Mouse (Mus musculus): Measurements from ENCODE around the gene Olfr695. TPM values are rescaled to one million over a fixed set of nuclear protein-coding genes. Genes with fewer than 3 reads are reported as not detected.

Olfr695 gene
- polyA plus RNA-seq, 2 experiments = not detected

DNA sequence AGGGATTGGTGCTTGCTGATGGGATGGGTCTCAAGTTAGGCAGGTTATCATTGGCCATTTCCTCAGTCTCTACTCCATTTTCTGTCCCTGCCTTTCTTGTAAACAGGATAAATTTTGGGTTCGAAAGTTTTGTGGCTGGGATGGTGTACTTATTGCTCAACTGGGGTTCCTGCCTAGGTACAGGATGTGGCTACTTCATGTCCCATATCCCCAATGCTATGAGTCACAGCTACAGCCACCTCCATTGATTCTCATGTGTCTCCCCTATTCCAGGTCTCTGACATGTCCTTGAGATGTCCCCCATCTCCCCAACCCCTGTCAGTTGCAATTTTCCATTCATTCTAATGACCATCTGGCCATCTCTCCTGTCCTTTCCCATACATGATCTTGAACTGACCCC lies 19.3 kb downstream of the Olfr695 start:
- Histone ChIP-seq H3K4me3 (ENCODE audit: insufficient read depth in 1 of 2, low read depth in 2 of 2, low read length in 2 of 2) (no peak overlapping the region), H3K4me1 (replicated peaks; ENCODE audit: control insufficient read depth in 2 of 2, insufficient read depth in 2 of 2, low read length in 1 of 2) (no peaks in the 10 kb centered on the region), H3K36me3 (replicated peaks; ENCODE audit: control insufficient read depth, insufficient read depth, low read depth) (no peaks in the 10 kb centered on the region), H3K4me2 (ENCODE audit: low read depth) (no peak overlapping the region), H3K9me3 (ENCODE audit: control insufficient read depth, low read length) (no peaks in the 10 kb centered on the region), H3K9ac (replicated peaks) (no peak overlapping the region), H3K27me3 (ENCODE audit: control insufficient read depth, insufficient read depth, low read length) (no peaks in the 10 kb centered on the region), H3K27ac (no peak overlapping the region)
- WGBS (ENCODE audit: insufficient replicate concordance) = 40% methylated on average over 1 of the region's 1 CpGs
- no peak for TF ChIP-seq EP300 (IDR thresholded peaks at IDR 0.05; ENCODE audit: low read depth)
- TF ChIP-seq CTCF (IDR thresholded peaks at IDR 0.05; ENCODE audit: low read depth) = no peak
- ATAC-seq (ENCODE audit: insufficient read depth) = no peak
- no peak for DNase-seq (ENCODE audit: low read depth in 3 of 3, low spot score in 3 of 3)

DNA sequence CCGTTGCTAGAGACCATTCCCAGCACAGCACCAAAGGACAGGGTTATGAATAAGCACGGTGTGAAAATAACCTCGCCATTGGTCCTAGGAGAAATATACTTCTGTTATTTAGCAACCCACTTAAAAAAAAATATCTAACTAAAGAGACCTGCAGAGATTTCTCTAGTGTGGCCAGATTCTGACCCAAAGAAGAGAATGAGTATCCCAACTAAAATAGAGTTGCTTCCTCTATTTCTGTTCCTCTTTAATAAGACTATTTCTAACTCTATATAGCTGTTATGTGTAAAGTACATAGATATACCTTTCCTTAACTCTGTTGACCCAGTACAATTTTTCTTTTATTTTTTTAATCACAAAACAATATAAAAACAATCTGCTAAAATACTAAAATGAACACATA lies 23.2 kb downstream of the Olfr695 start:
- Histone ChIP-seq H3K27ac (no peak overlapping the region), H3K36me3 (replicated peaks; ENCODE audit: control insufficient read depth, insufficient read depth, low read depth) (no peaks in the 10 kb centered on the region)
- no peak for ATAC-seq (ENCODE audit: insufficient read depth)

DNA sequence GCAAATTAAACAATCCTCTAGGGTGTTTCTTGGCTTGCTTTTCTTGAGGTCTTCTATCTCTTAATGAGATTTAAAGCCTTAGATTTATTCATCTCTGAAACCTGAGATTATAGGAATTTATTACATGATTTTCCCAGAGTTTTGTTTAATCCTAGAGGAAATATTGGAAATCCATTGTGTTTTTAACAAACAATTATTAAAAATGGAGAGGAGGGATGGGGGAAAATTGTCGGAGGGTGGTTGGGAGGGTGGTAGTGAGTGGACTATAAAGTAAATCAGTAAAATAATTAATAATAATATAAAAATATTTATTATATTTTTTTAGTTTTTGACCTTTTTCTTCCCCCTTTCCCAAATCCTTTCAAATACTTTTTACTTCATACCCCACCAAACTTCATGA lies 24.5 kb downstream of the Olfr695 start, which contains the start of gene Olfr694:
Gene Olfr694, minus strand, starts transcription at position 101 of the 400 bp plus-strand sequence.
- H3K27ac ChIP-seq = no peak within 1 kb of the TSS
- H3K4me1 ChIP-seq (replicated peaks; ENCODE audit: control insufficient read depth in 2 of 2, insufficient read depth in 2 of 2, low read length in 1 of 2) = no peaks in the 10 kb centered on the region
- no peak within 1 kb of the TSS for H3K4me3 ChIP-seq (ENCODE audit: insufficient read depth in 1 of 2, low read depth in 2 of 2, low read length in 2 of 2)
- 77% methylated on average over 1 of the region's 1 CpGs for WGBS (ENCODE audit: insufficient replicate concordance)
- no peak for TF ChIP-seq EP300 (IDR thresholded peaks at IDR 0.05; ENCODE audit: low read depth)
- no peak for TF ChIP-seq CTCF (IDR thresholded peaks at IDR 0.05; ENCODE audit: low read depth)
- no peaks in the 10 kb centered on the region for H3K36me3 ChIP-seq (replicated peaks; ENCODE audit: control insufficient read depth, insufficient read depth, low read depth)
- H3K9ac ChIP-seq (replicated peaks) = no peak within 1 kb of the TSS
- ATAC-seq (ENCODE audit: insufficient read depth) (no peak), DNase-seq (ENCODE audit: low read depth in 3 of 3, low spot score in 3 of 3) (no peak)
- no peak within 1 kb of the TSS for H3K4me2 ChIP-seq (ENCODE audit: low read depth)
- no peaks in the 10 kb centered on the region for H3K27me3 ChIP-seq (ENCODE audit: control insufficient read depth, insufficient read depth, low read length)
- H3K9me3 ChIP-seq (ENCODE audit: control insufficient read depth, low read length) = no peaks in the 10 kb centered on the region

More for the DNA sequence above, 23.2 kb downstream of the Olfr695 start:
- Histone ChIP-seq H3K9me3 (ENCODE audit: control insufficient read depth, low read length) (no peaks in the 10 kb centered on the region), H3K4me1 (replicated peaks; ENCODE audit: control insufficient read depth in 2 of 2, insufficient read depth in 2 of 2, low read length in 1 of 2) (no peaks in the 10 kb centered on the region), H3K4me2 (ENCODE audit: low read depth) (no peak overlapping the region), H3K9ac (replicated peaks) (no peak overlapping the region), H3K4me3 (ENCODE audit: insufficient read depth in 1 of 2, low read depth in 2 of 2, low read length in 2 of 2) (no peak overlapping the region), H3K27me3 (ENCODE audit: control insufficient read depth, insufficient read depth, low read length) (no peaks in the 10 kb centered on the region)
- TF ChIP-seq CTCF (IDR thresholded peaks at IDR 0.05; ENCODE audit: low read depth) = no peak
- TF ChIP-seq EP300 (IDR thresholded peaks at IDR 0.05; ENCODE audit: low read depth) = no peak
- 75% methylated on average over 3 of the region's 3 CpGs for WGBS (ENCODE audit: insufficient replicate concordance)
- DNase-seq (ENCODE audit: low read depth in 3 of 3, low spot score in 3 of 3) = no peak

DNA sequence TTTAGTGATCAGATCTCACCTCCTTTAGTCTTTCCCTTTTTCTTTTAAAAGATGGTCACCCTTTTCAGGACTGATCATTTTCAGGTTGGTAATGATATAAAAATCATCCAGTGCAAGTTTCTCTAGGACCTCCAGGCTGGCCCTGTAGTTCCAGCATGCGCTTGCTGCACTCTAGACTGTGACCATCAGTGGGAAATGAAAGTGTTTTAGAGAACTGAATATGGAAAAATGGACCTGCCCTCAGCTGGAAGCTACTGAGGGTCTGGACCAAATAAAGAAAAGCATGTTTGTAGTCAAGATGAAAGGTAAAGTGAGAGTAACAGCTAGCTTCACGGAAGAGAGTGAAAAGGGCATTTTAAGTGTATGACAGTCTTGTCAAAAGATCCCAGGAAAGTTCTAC lies 30.8 kb downstream of the Olfr695 start:
- H3K27ac ChIP-seq = no peak overlapping the region
- DNase-seq (ENCODE audit: low read depth in 3 of 3, low spot score in 3 of 3) (no peak), ATAC-seq (ENCODE audit: insufficient read depth) (no peak)
- H3K4me3 ChIP-seq (ENCODE audit: insufficient read depth in 1 of 2, low read depth in 2 of 2, low read length in 2 of 2) = no peak overlapping the region
- H3K36me3 ChIP-seq (replicated peaks; ENCODE audit: control insufficient read depth, insufficient read depth, low read depth) = no peaks in the 10 kb centered on the region
- no peaks in the 10 kb centered on the region for H3K27me3 ChIP-seq (ENCODE audit: control insufficient read depth, insufficient read depth, low read length)
- WGBS (ENCODE audit: insufficient replicate concordance) = 70% methylated on average over 2 of the region's 2 CpGs
- no peak overlapping the region for H3K9ac ChIP-seq (replicated peaks)
- H3K4me1 ChIP-seq (replicated peaks; ENCODE audit: control insufficient read depth in 2 of 2, insufficient read depth in 2 of 2, low read length in 1 of 2) = no peaks in the 10 kb centered on the region
- no peak for TF ChIP-seq EP300 (IDR thresholded peaks at IDR 0.05; ENCODE audit: low read depth)
- no peak overlapping the region for H3K4me2 ChIP-seq (ENCODE audit: low read depth)
- H3K9me3 ChIP-seq (ENCODE audit: control insufficient read depth, low read length) = no peaks in the 10 kb centered on the region

DNA sequence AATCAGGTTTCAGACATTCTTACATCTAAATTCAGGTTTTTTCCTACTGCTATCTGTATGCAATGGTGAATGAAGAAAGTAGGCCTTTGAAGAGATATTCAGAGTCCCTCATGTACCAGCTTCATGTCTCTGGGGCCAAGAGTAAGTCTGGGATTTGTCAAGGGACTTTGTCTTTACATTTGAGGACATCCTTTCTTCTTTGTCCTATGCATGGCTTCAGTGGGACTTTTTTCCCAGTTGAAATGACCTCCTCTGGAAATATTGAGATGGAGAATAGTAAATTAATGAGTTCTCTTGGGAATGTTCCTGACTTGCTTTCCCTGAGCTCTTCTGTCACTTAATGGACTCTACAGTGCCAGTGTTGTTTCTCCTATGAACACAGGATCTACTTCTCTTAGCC lies 35.7 kb downstream of the Olfr695 start, which contains the start of gene Olfr693:
Gene Olfr693, minus strand, starts transcription at position 101 of the 400 bp plus-strand sequence.
- ATAC-seq (ENCODE audit: insufficient read depth) (no peak), DNase-seq (ENCODE audit: low read depth in 3 of 3, low spot score in 3 of 3) (no peak)
- no peak for TF ChIP-seq EP300 (IDR thresholded peaks at IDR 0.05; ENCODE audit: low read depth)
- TF ChIP-seq CTCF (IDR thresholded peaks at IDR 0.05; ENCODE audit: low read depth) = no peak
- H3K4me2 ChIP-seq (ENCODE audit: low read depth) = no peak within 1 kb of the TSS
- H3K27ac ChIP-seq = no peak within 1 kb of the TSS
- H3K9ac ChIP-seq (replicated peaks) = no peak within 1 kb of the TSS
- H3K36me3 ChIP-seq (replicated peaks; ENCODE audit: control insufficient read depth, insufficient read depth, low read depth) = no peaks in the 10 kb centered on the region
- no peak within 1 kb of the TSS for H3K4me3 ChIP-seq (ENCODE audit: insufficient read depth in 1 of 2, low read depth in 2 of 2, low read length in 2 of 2)
- no peaks in the 10 kb centered on the region for H3K9me3 ChIP-seq (ENCODE audit: control insufficient read depth, low read length)
- no peaks in the 10 kb centered on the region for H3K4me1 ChIP-seq (replicated peaks; ENCODE audit: control insufficient read depth in 2 of 2, insufficient read depth in 2 of 2, low read length in 1 of 2)
- H3K27me3 ChIP-seq (ENCODE audit: control insufficient read depth, insufficient read depth, low read length) = no peaks in the 10 kb centered on the region

Other genes starting within 250 kb of the Olfr695 start
- not detected in 2 replicates for gene Olfr693, start 35.8 kb downstream of the Olfr695 start, polyA plus RNA-seq (2012; rRNA removed)
- gene Olfr693, start 35.8 kb downstream of the Olfr695 start, polyA plus RNA-seq (2014; fragmentation: Nextera tagmentation; extraction: Ambion mirVana) = not detected in 2 replicates
- not detected in 2 replicates for gene Olfr694, start 24.6 kb downstream of the Olfr695 start, polyA plus RNA-seq (2012; rRNA removed)
- gene Olfr694, start 24.6 kb downstream of the Olfr695 start, polyA plus RNA-seq (2014; fragmentation: Nextera tagmentation; extraction: Ambion mirVana) = not detected in 2 replicates
- not detected in 2 replicates for gene Olfr697, start 26.0 kb upstream of the Olfr695 start, polyA plus RNA-seq (2012; rRNA removed)
- not detected in 2 replicates for gene Olfr697, start 26.0 kb upstream of the Olfr695 start, polyA plus RNA-seq (2014; fragmentation: Nextera tagmentation; extraction: Ambion mirVana)
- not detected in 2 replicates for gene Olfr698, start 39.0 kb upstream of the Olfr695 start, polyA plus RNA-seq (2012; rRNA removed)
- gene Olfr698, start 39.0 kb upstream of the Olfr695 start, polyA plus RNA-seq (2014; fragmentation: Nextera tagmentation; extraction: Ambion mirVana) = not detected in 2 replicates
- not detected in 2 replicates for gene Olfr699, start 76.8 kb upstream of the Olfr695 start, polyA plus RNA-seq (2012; rRNA removed)
- gene Olfr699, start 76.8 kb upstream of the Olfr695 start, polyA plus RNA-seq (2014; fragmentation: Nextera tagmentation; extraction: Ambion mirVana) = not detected in 2 replicates
- gene Olfr700, start 92.4 kb upstream of the Olfr695 start, polyA plus RNA-seq (2012; rRNA removed) = not detected in 2 replicates
- not detected in 2 replicates for gene Olfr700, start 92.4 kb upstream of the Olfr695 start, polyA plus RNA-seq (2014; fragmentation: Nextera tagmentation; extraction: Ambion mirVana)
- gene Olfr701, start 97.7 kb upstream of the Olfr695 start, polyA plus RNA-seq (2012; rRNA removed) = not detected in 2 replicates
- not detected in 2 replicates for gene Olfr701, start 97.7 kb upstream of the Olfr695 start, polyA plus RNA-seq (2014; fragmentation: Nextera tagmentation; extraction: Ambion mirVana)
- gene Olfr702, start 117.5 kb upstream of the Olfr695 start, polyA plus RNA-seq (2012; rRNA removed) = not detected in 2 replicates
- gene Olfr702, start 117.5 kb upstream of the Olfr695 start, polyA plus RNA-seq (2014; fragmentation: Nextera tagmentation; extraction: Ambion mirVana) = not detected in 2 replicates
- gene Olfr703, start 127.0 kb upstream of the Olfr695 start, polyA plus RNA-seq (2012; rRNA removed) = not detected in 2 replicates
- gene Olfr703, start 127.0 kb upstream of the Olfr695 start, polyA plus RNA-seq (2014; fragmentation: Nextera tagmentation; extraction: Ambion mirVana) = not detected in 2 replicates
- not detected in 2 replicates for gene Olfr704, start 146.8 kb upstream of the Olfr695 start, polyA plus RNA-seq (2012; rRNA removed)
- gene Olfr704, start 146.8 kb upstream of the Olfr695 start, polyA plus RNA-seq (2014; fragmentation: Nextera tagmentation; extraction: Ambion mirVana) = not detected in 2 replicates
- gene Olfr705, start 160.5 kb upstream of the Olfr695 start, polyA plus RNA-seq (2012; rRNA removed) = not detected in 2 replicates
- not detected in 2 replicates for gene Olfr705, start 160.5 kb upstream of the Olfr695 start, polyA plus RNA-seq (2014; fragmentation: Nextera tagmentation; extraction: Ambion mirVana)
- not detected in 2 replicates for gene Olfr706, start 171.8 kb upstream of the Olfr695 start, polyA plus RNA-seq (2012; rRNA removed)
- not detected in 2 replicates for gene Olfr706, start 171.8 kb upstream of the Olfr695 start, polyA plus RNA-seq (2014; fragmentation: Nextera tagmentation; extraction: Ambion mirVana)
- gene Olfr707, start 184.8 kb upstream of the Olfr695 start, polyA plus RNA-seq (2012; rRNA removed) = not detected in 2 replicates
- gene Olfr707, start 184.8 kb upstream of the Olfr695 start, polyA plus RNA-seq (2014; fragmentation: Nextera tagmentation; extraction: Ambion mirVana) = not detected in 2 replicates
- not detected in 2 replicates for gene Olfr1532-ps1, start 191.6 kb upstream of the Olfr695 start, polyA plus RNA-seq (2012; rRNA removed)
- not detected in 2 replicates for gene Olfr1532-ps1, start 191.6 kb upstream of the Olfr695 start, polyA plus RNA-seq (2014; fragmentation: Nextera tagmentation; extraction: Ambion mirVana)
- not detected in 2 replicates for gene Olfr709-ps1, start 215.8 kb upstream of the Olfr695 start, polyA plus RNA-seq (2012; rRNA removed)
- gene Olfr709-ps1, start 215.8 kb upstream of the Olfr695 start, polyA plus RNA-seq (2014; fragmentation: Nextera tagmentation; extraction: Ambion mirVana) = not detected in 2 replicates
- gene Olfr710, start 231.9 kb upstream of the Olfr695 start, polyA plus RNA-seq (2012; rRNA removed) = not detected in 2 replicates
- gene Olfr710, start 231.9 kb upstream of the Olfr695 start, polyA plus RNA-seq (2014; fragmentation: Nextera tagmentation; extraction: Ambion mirVana) = not detected in 2 replicates
- gene Olfr6, start 247.5 kb upstream of the Olfr695 start, polyA plus RNA-seq (2012; rRNA removed) = not detected in 2 replicates
- gene Olfr6, start 247.5 kb upstream of the Olfr695 start, polyA plus RNA-seq (2014; fragmentation: Nextera tagmentation; extraction: Ambion mirVana) = not detected in 2 replicates

All from liver, embryonic 14.5 days (tissue).